Mouse (Mus musculus) stomach, embryonic 16.5 days (tissue): ENCODE measurements around the gene Arf4. TPM values are rescaled to one million over a fixed set of nuclear protein-coding genes. Genes with fewer than 3 reads are reported as not detected.

Experiments used
- ATAC-seq: fragments of 200-750 bp; cut with Nextera tagmentation; 2 replicates; pipeline ENCODE4 v1.8.0; 2017; ENCODE audit warnings: moderate number of reproducible peaks, moderate TSS enrichment; ENCODE audit not compliant: insufficient read depth, low FRiP score
- H3K27ac ChIP-seq: fragments of 300-500 bp; sonication (generic); 2 replicates; pipeline ENCODE4 v1.5.1; 2014; ENCODE audit warnings: low read length
- H3K27me3 ChIP-seq: fragments of 300-500 bp; sonication (generic); 2 replicates; pipeline ENCODE4 v1.6.1; 2014; ENCODE audit warnings: low read length, control low read depth, mixed read lengths; ENCODE audit not compliant: control insufficient read depth, insufficient read depth
- H3K36me3 ChIP-seq: fragments of 300-500 bp; sonication (generic); 2 replicates; pipeline ENCODE4 v1.6.1; 2014; ENCODE audit warnings: low read length; ENCODE audit not compliant: control insufficient read depth, insufficient read depth
- H3K4me1 ChIP-seq: fragments of 300-500 bp; sonication (generic); 2 replicates; pipeline ENCODE4 v1.6.1; 2014; ENCODE audit warnings: low read length, control low read depth, mixed read lengths; ENCODE audit not compliant: control insufficient read depth, insufficient read depth
- H3K4me2 ChIP-seq: fragments of 300-500 bp; sonication (generic); 2 replicates; pipeline ENCODE4 v1.6.1; 2014; ENCODE audit warnings: low read depth, low read length, mixed read lengths
- H3K4me3 ChIP-seq: fragments of 300-500 bp; sonication (generic); replicated peaks from 2 replicates; pipeline ENCODE4 v1.5.1; 2014; ENCODE audit warnings: mild to moderate bottlenecking, low read length
- H3K9ac ChIP-seq: fragments of 300-500 bp; sonication (generic); 2 replicates; pipeline ENCODE4 v1.6.1; 2014; ENCODE audit warnings: low read length
- H3K9me3 ChIP-seq: fragments of 300-500 bp; sonication (generic); replicated peaks from 2 replicates; pipeline ENCODE4 v1.6.1; 2016; ENCODE audit warnings: low read length, control low read depth; ENCODE audit not compliant: control insufficient read depth
- WGBS: fragments of 180-500 bp; shearing (Covaris S2); extraction: QIAGEN DNeasy Blood & Tissue Kit; methylation state at CpG from one replicate; pipeline ENCODE4 v1.1.7; 2014; 5-methylcytosine and 5-hydroxymethylcytosine counted together
- polyA plus RNA-seq: library from polyadenylated mRNA; unstranded; fragments of >200 nt; fragmentation: Nextera tagmentation; extraction: Ambion mirVana; gene quantifications from 2 replicates; pipeline ENCODE4 v1.2.1, GENCODE M21; 2015

Gene Arf4
- polyA plus RNA-seq, 1 experiment from 2014 or later: 647 TPM

DNA sequence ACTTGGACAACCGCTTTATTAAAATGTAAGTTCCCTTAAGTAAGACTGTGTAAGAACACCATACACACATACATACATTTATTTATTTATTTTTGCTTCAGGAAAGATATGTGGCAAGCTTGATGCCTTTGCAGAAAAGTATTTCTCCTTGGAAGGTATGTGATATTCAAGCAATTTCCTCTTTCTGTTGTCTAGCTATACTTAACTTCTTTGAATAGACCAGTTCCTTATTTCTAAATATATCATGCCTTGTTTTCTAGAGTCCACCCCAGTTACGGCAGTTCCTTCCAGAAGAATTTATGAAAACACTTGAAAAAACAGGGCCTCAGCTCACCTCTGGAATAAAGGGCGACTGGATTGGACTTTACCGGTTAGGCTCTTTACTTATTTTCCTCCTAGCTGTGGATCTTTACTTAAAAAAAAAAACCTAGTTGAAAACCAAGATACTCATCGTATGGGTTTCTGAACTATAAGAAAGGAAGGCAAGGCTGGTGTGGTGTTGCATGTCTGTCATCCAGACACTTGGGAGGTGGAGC lies 11.2 kb upstream of the Arf4 start:
- Histone ChIP-seq H3K9me3 (no peaks in the 10 kb centered on the region), H3K4me2 (no peak overlapping the region), H3K27me3 (no peaks in the 10 kb centered on the region), H3K4me3 (no peak overlapping the region), H3K4me1 (no peaks in the 10 kb centered on the region), H3K36me3 (peaks cover 26% of the 10 kb centered on the region), H3K9ac (no peak overlapping the region), H3K27ac (no peak overlapping the region)
- 88% methylated on average over 5 of the region's 5 CpGs for WGBS
- no peak for ATAC-seq

DNA sequence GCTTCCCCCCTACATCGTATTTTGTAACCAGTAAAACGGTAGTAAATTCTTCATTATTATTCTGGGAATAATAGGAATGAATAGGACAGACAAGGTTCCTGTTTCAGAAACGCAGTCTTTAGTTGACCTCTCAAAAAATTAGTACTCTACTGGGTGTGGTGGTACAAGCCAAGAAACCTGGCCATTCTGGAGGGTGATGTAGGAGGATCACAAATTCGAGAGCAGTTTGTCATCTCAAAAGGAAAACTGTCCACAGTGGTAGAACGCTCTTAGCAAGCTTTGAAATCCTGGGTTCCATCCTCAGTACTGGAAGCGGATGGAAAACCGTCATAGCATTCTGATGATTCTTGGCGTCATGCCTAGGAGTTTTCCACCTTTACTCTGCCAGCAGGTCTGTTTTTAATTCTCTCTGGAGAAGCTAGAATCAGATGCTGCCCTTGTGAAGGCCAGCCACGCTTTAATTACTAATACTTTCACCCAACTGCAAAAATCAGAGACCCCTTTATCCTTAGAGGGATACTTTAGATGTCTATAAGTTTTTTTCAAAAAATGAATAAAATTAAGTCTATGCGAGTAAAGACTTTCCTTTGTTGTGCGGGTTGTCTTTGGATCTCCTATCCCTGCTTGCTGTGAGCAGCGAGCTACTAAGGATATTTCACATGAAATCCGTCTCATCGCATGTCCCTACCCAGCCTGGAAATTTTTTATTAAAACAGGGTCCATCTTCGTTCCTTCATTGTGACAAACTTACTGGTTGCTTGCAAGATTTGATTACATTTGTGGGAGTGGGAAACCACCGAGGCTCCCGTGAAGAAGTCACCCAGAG lies 636 bp upstream of the Arf4 start:
- peak overlapping the region; percentile 74 for H3K9ac ChIP-seq
- WGBS: 21% methylated on average over 17 of the region's 17 CpGs
- H3K4me1 ChIP-seq: peaks cover 15% of the 10 kb centered on the region
- peak overlapping the region; percentile 96 for H3K4me3 ChIP-seq
- H3K9me3 ChIP-seq: no peaks in the 10 kb centered on the region
- peak overlapping the region; percentile 94 for H3K27ac ChIP-seq
- H3K36me3 ChIP-seq: no peaks in the 10 kb centered on the region
- ATAC-seq: no peak
- H3K4me2 ChIP-seq: peak overlapping the region; percentile 69
- H3K27me3 ChIP-seq: no peaks in the 10 kb centered on the region

DNA sequence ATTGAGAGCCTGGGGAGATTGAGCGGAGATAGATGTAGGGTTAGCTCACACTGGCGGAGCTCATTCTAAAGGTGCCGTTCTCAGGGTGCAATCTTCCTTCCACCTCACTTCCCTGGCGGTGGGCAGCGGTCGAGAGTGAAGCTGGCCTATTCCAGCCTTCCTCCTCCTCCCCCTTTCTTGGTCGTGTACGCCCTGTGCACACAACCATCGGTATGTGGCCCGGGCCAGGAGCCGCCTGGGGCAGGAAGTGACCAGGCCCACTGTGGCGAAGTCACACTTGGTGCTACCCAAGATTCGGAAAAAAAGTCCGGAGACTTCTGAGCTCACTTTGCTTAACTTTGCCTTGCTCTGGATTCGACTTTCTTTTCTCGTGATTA lies 822 bp downstream of the Arf4 start:
- under 1% methylated on average over 16 of the region's 16 CpGs for WGBS
- peak; percentile 41; the same call in 1 of the 2 replicates for ATAC-seq
- peak overlapping the region; percentile 99 for H3K9ac ChIP-seq

DNA sequence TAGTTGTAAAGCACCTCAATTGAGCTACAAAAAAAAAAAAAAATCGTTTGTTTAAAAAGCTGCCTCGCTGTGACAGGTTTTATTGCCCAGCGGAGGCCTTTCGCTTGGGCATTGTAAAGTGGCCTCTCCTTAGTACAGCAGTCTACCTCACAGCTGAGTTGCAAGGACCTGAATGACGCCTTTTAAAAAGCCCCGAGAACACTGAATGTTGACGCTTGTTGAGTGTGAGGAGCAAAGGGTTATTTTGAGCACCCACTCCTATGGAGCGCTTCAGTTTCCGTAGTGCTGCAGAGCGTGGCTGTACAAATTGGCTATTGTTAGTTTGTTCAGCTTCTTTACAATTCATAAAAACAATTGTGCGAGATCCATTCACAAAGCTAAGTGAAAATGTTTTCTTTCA lies 1.4 kb downstream of the Arf4 start:
- peak overlapping the region; percentile 99 for H3K9ac ChIP-seq
- peak overlapping the region; percentile 96 for H3K4me3 ChIP-seq
- H3K27me3 ChIP-seq: no peaks in the 10 kb centered on the region
- ATAC-seq: no peak
- no peaks in the 10 kb centered on the region for H3K36me3 ChIP-seq
- WGBS: 3% methylated on average over 11 of the region's 11 CpGs
- peak overlapping the region; percentile 60 for H3K4me2 ChIP-seq
- H3K4me1 ChIP-seq: peaks cover 15% of the 10 kb centered on the region
- peak overlapping the region; percentile 99 for H3K27ac ChIP-seq
- no peaks in the 10 kb centered on the region for H3K9me3 ChIP-seq

More for the DNA sequence above, 822 bp downstream of the Arf4 start:
- H3K27me3 ChIP-seq: no peaks in the 10 kb centered on the region
- no peaks in the 10 kb centered on the region for H3K9me3 ChIP-seq
- H3K4me1 ChIP-seq: peaks cover 15% of the 10 kb centered on the region
- peak overlapping the region; percentile 96 for H3K4me3 ChIP-seq
- H3K27ac ChIP-seq: peak overlapping the region; percentile 99
- peak overlapping the region; percentile 60 for H3K4me2 ChIP-seq
- no peaks in the 10 kb centered on the region for H3K36me3 ChIP-seq

DNA sequence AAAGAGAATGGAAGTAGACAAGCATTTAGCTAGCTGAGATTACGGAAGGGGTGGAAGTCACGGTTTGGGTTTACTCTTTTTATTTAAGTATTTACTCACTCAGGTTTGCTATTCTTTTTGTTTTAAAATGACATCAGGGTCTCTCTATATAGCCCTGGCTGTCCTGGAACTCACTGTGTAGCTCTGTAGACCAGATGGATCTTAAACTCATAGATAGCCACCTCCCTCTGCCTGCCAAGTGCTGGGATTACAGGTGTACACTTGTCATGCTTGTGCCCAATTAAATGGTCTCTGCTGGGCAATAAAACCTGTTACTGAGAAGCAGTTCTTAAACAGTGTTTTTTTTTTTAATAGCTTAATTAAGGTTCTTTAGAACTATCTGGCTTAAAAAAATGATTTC lies 2.1 kb downstream of the Arf4 start:
- H3K36me3 ChIP-seq: no peaks in the 10 kb centered on the region
- H3K27me3 ChIP-seq: no peaks in the 10 kb centered on the region
- H3K4me3 ChIP-seq: peak overlapping the region; percentile 96
- ATAC-seq: no peak
- H3K9me3 ChIP-seq: no peaks in the 10 kb centered on the region
- 29% methylated on average over 2 of the region's 2 CpGs for WGBS
- H3K4me1 ChIP-seq: peaks cover 15% of the 10 kb centered on the region
- H3K27ac ChIP-seq: no peak overlapping the region
- H3K4me2 ChIP-seq: peak overlapping the region; percentile 60
- H3K9ac ChIP-seq: peak overlapping the region; percentile 60

DNA sequence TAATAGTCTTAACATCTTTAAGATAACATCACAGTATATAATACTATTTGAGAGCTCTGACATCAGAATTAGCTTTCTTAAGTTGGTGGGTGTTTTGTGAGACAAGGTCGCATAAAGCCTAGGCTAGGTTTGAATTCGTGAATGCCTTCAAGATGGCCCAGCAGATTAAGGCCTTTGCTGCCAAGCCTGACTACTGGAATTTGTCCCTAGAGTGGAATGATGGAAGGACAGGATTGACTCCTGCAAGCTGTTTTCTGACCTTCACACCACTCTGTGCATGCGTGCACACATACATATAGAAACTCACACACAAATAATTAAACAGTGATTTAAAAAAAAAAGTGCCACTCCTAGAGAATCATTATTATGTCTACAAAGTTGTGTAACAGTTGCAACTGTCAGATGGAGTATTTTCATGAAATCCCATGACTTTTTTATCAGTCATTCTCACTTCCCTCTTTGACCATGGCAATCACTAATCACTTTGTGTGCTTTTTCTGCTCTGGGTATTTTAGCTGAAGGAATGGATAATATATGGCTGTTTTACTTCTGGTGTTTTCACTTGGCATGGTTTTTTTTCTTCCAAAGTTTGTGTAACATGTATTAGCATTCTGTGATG lies 5.2 kb downstream of the Arf4 start:
- no peak overlapping the region for H3K4me2 ChIP-seq
- ATAC-seq: no peak

GRCm38 (mm10) chr14:26645989-26646650 lies 8.2 kb downstream of the Arf4 start:
- Histone ChIP-seq H3K9me3 (no peaks in the 10 kb centered on the region), H3K36me3 (0 out of 2 replicates have a peak, but pooled peaks cover 2% of the 10 kb centered on the region), H3K9ac (no peak overlapping the region), H3K27me3 (no peaks in the 10 kb centered on the region), H3K4me3 (no peak overlapping the region), H3K27ac (no peak overlapping the region), H3K4me2 (no peak overlapping the region), H3K4me1 (peaks cover 6% of the 10 kb centered on the region; the same call in 1 of the 2 replicates)
- ATAC-seq: no peak
- WGBS: 68% methylated on average over 5 of the region's 5 CpGs

More for the DNA sequence above, 5.2 kb downstream of the Arf4 start:
- Histone ChIP-seq H3K27me3 (no peaks in the 10 kb centered on the region), H3K4me1 (peaks cover 17% of the 10 kb centered on the region), H3K9ac (no peak overlapping the region), H3K9me3 (no peaks in the 10 kb centered on the region), H3K36me3 (no peaks in the 10 kb centered on the region), H3K27ac (no peak overlapping the region), H3K4me3 (no peak overlapping the region)
- 59% methylated on average over 3 of the region's 3 CpGs for WGBS

GRCm38 (mm10) chr14:26647811-26648210 lies 9.9 kb downstream of the Arf4 start:
- H3K27me3 ChIP-seq: no peaks in the 10 kb centered on the region
- H3K4me1 ChIP-seq: 0 out of 2 replicates have a peak, but pooled peaks cover 6% of the 10 kb centered on the region
- WGBS: 88% methylated on average over 2 of the region's 2 CpGs
- no peak overlapping the region for H3K4me2 ChIP-seq
- no peak overlapping the region for H3K4me3 ChIP-seq
- 0 out of 2 replicates have a peak, but pooled peaks cover 4% of the 10 kb centered on the region for H3K36me3 ChIP-seq
- ATAC-seq: no peak
- H3K9ac ChIP-seq: no peak overlapping the region
- no peaks in the 10 kb centered on the region for H3K9me3 ChIP-seq
- no peak overlapping the region for H3K27ac ChIP-seq

GRCm38 (mm10) chr14:26651901-26652300 lies 14.0 kb downstream of the Arf4 start:
- ATAC-seq: no peak
- H3K36me3 ChIP-seq: peaks cover 13% of the 10 kb centered on the region

More at GRCm38 (mm10) chr14:26651901-26652300, 14.0 kb downstream of the Arf4 start:
- no peaks in the 10 kb centered on the region for H3K4me1 ChIP-seq
- no peaks in the 10 kb centered on the region for H3K27me3 ChIP-seq
- no peak overlapping the region for H3K27ac ChIP-seq
- no peak overlapping the region for H3K4me2 ChIP-seq
- H3K9ac ChIP-seq: no peak overlapping the region
- no peak overlapping the region for H3K4me3 ChIP-seq
- H3K9me3 ChIP-seq: no peaks in the 10 kb centered on the region
